Mouse (Mus musculus): ENCODE data around the gene Hoxa4. TPM values are rescaled to one million over a fixed set of nuclear protein-coding genes. Genes with fewer than 3 reads are reported as not detected.

Hoxa4 gene
- polyA plus RNA-seq, 1 experiment from 2014 or later, result 0.13 TPM

DNA sequence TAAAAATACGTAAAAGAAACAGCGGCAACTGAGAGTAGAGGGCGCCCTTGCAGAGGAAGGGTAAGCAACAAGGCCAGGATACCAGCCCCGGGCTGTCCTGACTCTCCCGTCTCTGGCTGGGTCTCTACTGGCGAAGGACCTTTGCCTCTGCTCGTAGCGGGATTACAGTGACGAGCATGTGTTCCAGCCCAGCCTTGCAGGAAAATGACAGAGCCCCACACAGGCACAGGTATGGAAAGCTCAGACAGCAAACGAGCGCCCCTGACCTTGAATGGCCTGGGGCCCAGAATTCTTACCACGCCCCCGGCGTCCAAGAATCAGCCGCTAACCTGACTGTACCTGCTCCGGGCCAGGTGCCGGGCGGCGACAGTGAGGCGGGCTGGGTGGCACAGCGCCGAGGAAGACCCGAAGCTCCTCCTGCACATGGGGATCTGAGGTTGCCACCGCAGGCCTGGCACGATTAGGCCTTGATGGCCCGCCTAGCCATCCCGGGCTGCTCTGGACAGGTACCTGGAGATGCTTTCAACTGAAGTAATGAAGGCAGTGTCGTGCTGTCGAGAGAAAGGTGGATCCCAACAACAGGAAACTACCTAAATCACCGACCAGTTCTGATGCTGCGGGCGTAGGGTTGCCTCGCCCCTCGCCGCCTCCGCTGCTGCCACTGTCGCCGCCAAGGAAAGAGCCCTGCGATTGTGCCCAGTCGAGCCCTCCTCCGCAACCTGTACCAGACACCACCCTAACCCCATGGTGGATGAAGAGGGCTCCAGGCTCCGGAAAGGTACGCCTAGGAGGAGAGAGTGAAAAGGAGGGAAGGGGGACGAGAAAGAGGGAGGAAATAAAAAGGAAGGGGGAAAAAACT is 38.2 kb upstream of the Hoxa4 start:
- Histone ChIP-seq H3K4me1 (ENCODE audit: control insufficient read depth, low read depth, low read length) (no peaks in the 10 kb centered on the region), H3K4me2 (ENCODE audit: low read depth, low read length) (no peak overlapping the region), H3K36me3 (ENCODE audit: control insufficient read depth, insufficient read depth) (no peaks in the 10 kb centered on the region), H3K9ac (ENCODE audit: low read depth, low read length) (no peak overlapping the region), H3K4me3 (ENCODE audit: low read depth, low read length) (no peak overlapping the region), H3K27ac (ENCODE audit: low read length) (no peak overlapping the region), H3K9me3 (replicated peaks; ENCODE audit: control insufficient read depth, low read length) (no peaks in the 10 kb centered on the region), H3K27me3 (ENCODE audit: control insufficient read depth, insufficient read depth, low read depth, low read length) (peaks cover 96% of the 10 kb centered on the region)
- WGBS (ENCODE audit: insufficient replicate concordance), result 1% methylated on average over 43 of the region's 44 CpGs
- ATAC-seq (ENCODE audit: low read depth), result no peak

DNA sequence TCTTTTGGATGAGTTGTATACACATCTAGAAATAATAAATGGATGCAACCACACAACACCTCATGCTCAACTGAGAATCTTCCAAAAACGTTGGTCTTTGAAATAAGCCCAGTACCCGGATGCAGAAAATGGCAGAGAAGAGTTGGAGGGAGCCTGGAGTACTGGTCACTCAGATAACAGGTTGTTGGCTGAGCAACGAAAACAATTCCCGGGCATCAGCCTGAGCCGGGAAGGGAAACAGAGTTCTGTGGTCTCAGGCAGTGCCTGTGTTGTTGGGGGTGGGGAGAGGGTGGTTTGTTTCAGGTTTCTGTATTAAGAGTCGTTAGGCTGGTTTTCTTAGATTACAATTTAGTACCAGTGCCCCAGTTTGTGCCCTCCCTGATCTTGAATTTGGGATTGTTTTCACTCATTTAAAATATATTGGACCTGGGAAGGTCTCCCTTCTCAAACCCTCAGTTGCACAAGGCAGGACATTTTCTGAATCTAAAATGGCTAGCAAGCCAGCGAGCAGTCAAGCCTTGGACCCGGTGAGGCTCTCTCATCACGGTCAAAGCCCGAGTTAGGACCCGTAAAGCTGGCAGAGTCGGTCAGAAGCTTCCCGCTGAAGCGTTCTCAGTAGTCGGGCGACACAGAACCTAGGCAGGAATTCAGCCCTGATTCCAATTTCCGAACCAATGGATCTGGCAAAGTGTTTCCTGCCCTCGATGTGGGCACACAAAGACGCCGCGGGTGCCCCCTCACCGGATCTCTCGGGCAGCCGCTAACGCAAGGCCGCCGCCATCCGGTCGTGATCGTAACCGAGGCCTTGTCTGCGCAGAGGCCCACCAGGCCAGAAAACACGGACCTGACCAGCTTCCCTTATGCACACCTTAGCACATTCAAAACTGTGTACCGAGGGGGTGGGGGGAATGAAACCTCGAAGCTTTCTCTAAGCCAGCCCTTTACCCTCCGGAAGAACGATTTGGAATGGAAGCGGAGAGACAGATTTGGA is 37.2 kb upstream of the Hoxa4 start:
- no peaks in the 10 kb centered on the region for H3K9me3 ChIP-seq (replicated peaks; ENCODE audit: control insufficient read depth, low read length)
- H3K27ac ChIP-seq (ENCODE audit: low read length), result no peak overlapping the region
- no peak overlapping the region for H3K4me3 ChIP-seq (ENCODE audit: low read depth, low read length)
- H3K4me2 ChIP-seq (ENCODE audit: low read depth, low read length), result no peak overlapping the region
- no peak overlapping the region for H3K9ac ChIP-seq (ENCODE audit: low read depth, low read length)
- H3K36me3 ChIP-seq (ENCODE audit: control insufficient read depth, insufficient read depth), result no peaks in the 10 kb centered on the region
- no peak for ATAC-seq (ENCODE audit: low read depth)
- WGBS (ENCODE audit: insufficient replicate concordance), result 2% methylated on average over 38 of the region's 38 CpGs
- H3K27me3 ChIP-seq (ENCODE audit: control insufficient read depth, insufficient read depth, low read depth, low read length), result peaks cover 96% of the 10 kb centered on the region
- no peaks in the 10 kb centered on the region for H3K4me1 ChIP-seq (ENCODE audit: control insufficient read depth, low read depth, low read length)

DNA sequence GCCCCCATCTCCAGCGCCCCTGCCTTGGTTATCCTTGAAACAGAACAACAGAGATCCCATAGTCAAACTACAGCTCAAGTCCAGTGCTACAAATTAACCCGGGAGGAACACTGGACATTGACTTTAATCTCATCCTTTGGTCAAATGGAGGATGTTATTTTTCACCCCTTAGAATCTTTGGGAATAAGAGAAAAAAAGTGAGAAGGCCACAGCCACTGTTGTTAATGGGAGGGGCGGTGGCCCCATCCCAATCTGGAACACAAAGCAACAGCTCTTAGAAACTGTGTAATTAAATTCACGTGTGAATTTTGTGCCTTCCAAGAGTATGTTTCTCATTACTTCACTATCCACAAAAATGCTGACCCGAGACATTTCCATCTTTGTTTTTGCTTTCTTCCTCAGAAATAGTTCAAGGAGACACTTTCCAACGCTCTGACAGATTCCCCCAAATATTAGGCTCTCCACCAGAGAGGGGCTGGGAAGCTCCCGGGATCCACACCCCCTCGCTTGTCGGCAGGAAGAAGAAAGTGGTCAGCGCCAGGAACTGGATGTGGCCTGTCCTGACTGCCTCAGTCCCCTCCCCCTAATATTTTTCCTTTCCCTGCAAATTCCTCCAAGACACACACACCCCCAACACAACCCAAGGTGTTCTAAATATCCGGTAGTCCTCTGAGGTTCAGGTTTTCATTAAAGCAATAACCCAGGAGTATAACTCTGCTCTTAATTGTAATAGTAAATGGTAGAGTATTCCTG is 36.1 kb upstream of the Hoxa4 start:
- no peak for ATAC-seq (ENCODE audit: low read depth)
- Histone ChIP-seq H3K27ac (ENCODE audit: low read length) (no peak overlapping the region), H3K27me3 (ENCODE audit: control insufficient read depth, insufficient read depth, low read depth, low read length) (peaks cover 96% of the 10 kb centered on the region), H3K4me3 (ENCODE audit: low read depth, low read length) (no peak overlapping the region), H3K4me1 (ENCODE audit: control insufficient read depth, low read depth, low read length) (no peaks in the 10 kb centered on the region), H3K36me3 (ENCODE audit: control insufficient read depth, insufficient read depth) (no peaks in the 10 kb centered on the region), H3K4me2 (ENCODE audit: low read depth, low read length) (no peak overlapping the region), H3K9me3 (replicated peaks; ENCODE audit: control insufficient read depth, low read length) (no peaks in the 10 kb centered on the region), H3K9ac (ENCODE audit: low read depth, low read length) (no peak overlapping the region)
- 20% methylated on average over 11 of the region's 11 CpGs for WGBS (ENCODE audit: insufficient replicate concordance)

GRCm38 (mm10) chr6:52226569-52227257 is 35.2 kb upstream of the Hoxa4 start:
- 0 out of 2 replicates have a peak overlapping the region, but pooled peaks have one; percentile 3 for H3K4me2 ChIP-seq (ENCODE audit: low read depth, low read length)
- no peaks in the 10 kb centered on the region for H3K4me1 ChIP-seq (ENCODE audit: control insufficient read depth, low read depth, low read length)
- H3K27me3 ChIP-seq (ENCODE audit: control insufficient read depth, insufficient read depth, low read depth, low read length), result peaks cover 96% of the 10 kb centered on the region
- no peak overlapping the region for H3K4me3 ChIP-seq (ENCODE audit: low read depth, low read length)
- H3K27ac ChIP-seq (ENCODE audit: low read length), result no peak overlapping the region
- no peak overlapping the region for H3K9ac ChIP-seq (ENCODE audit: low read depth, low read length)
- ATAC-seq (ENCODE audit: low read depth), result no peak
- H3K36me3 ChIP-seq (ENCODE audit: control insufficient read depth, insufficient read depth), result no peaks in the 10 kb centered on the region
- H3K9me3 ChIP-seq (replicated peaks; ENCODE audit: control insufficient read depth, low read length), result no peaks in the 10 kb centered on the region
- 7% methylated on average over 26 of the region's 26 CpGs for WGBS (ENCODE audit: insufficient replicate concordance)

DNA sequence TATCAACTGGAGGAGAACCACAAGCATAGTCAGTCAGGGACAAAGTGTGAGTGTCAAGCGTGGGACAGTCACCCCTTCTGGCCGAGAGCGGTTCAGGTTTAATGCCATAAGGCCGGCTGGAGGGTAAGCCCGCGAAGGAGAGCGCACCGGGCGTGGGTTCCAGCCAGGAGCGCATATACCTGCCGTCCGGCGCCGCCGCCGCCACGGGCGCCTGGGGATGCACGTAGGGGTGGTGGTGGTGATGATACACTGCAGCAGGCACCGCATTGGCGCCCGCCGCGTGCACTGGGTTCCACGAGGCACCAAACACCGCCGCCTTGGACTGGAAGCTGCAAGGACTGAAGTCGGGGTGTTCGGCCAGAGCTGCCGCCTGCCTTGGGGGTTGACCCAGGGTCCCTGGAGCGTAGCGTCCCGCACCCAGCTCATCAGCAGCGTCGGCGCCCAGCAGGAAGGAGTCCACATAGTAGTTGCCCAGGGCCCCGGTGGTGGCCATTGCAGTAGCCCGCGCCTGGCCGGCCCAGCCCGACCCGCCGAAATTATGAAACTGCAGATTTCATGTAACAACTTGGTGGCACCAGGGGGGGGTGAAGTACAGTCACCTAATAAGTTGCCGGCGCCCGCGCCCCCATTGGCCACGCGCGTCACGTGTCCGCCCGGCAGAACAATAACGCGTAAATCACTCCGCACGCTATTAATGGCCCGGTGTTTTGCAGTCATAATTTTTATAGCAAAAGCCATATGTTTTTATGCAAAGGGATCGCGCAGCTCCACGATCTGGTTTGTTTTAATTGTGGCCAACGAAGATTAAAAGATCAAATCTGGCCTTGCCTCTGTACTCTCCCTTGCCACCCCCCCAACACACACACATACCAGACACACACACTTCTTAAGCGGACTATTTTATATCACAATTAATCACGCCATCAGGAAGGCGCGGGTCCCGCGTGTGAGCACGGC is 34.3 kb upstream of the Hoxa4 start:
- Histone ChIP-seq H3K4me2 (ENCODE audit: low read depth, low read length) (0 out of 2 replicates have a peak overlapping the region, but pooled peaks have one; percentile 3), H3K27ac (ENCODE audit: low read length) (no peak overlapping the region), H3K4me3 (ENCODE audit: low read depth, low read length) (peak overlapping the region; percentile 12; the same call in 1 of the 2 replicates), H3K4me1 (ENCODE audit: control insufficient read depth, low read depth, low read length) (peaks cover 3% of the 10 kb centered on the region), H3K27me3 (ENCODE audit: control insufficient read depth, insufficient read depth, low read depth, low read length) (peaks cover 98% of the 10 kb centered on the region), H3K9me3 (replicated peaks; ENCODE audit: control insufficient read depth, low read length) (no peaks in the 10 kb centered on the region), H3K9ac (ENCODE audit: low read depth, low read length) (no peak overlapping the region), H3K36me3 (ENCODE audit: control insufficient read depth, insufficient read depth) (no peaks in the 10 kb centered on the region)
- no peak for ATAC-seq (ENCODE audit: low read depth)
- under 1% methylated on average over 69 of the region's 69 CpGs for WGBS (ENCODE audit: insufficient replicate concordance)

- H3K36me3 ChIP-seq (ENCODE audit: control insufficient read depth, insufficient read depth), result no peaks in the 10 kb centered on the region
- ATAC-seq (ENCODE audit: low read depth), result no peak
- H3K27ac ChIP-seq (ENCODE audit: low read length), result no peak overlapping the region
- H3K4me2 ChIP-seq (ENCODE audit: low read depth, low read length), result no peak overlapping the region
- H3K4me3 ChIP-seq (ENCODE audit: low read depth, low read length), result no peak overlapping the region
- H3K27me3 ChIP-seq (ENCODE audit: control insufficient read depth, insufficient read depth, low read depth, low read length), result peaks cover 98% of the 10 kb centered on the region
- WGBS (ENCODE audit: insufficient replicate concordance), result 1% methylated on average over 36 of the region's 36 CpGs
- peaks cover 3% of the 10 kb centered on the region for H3K4me1 ChIP-seq (ENCODE audit: control insufficient read depth, low read depth, low read length)
- no peak overlapping the region for H3K9ac ChIP-seq (ENCODE audit: low read depth, low read length)
- H3K9me3 ChIP-seq (replicated peaks; ENCODE audit: control insufficient read depth, low read length), result no peaks in the 10 kb centered on the region
These were observed 33.5 kb upstream of the Hoxa4 start for GRCm38 (mm10) chr6:52224895-52225611.

DNA sequence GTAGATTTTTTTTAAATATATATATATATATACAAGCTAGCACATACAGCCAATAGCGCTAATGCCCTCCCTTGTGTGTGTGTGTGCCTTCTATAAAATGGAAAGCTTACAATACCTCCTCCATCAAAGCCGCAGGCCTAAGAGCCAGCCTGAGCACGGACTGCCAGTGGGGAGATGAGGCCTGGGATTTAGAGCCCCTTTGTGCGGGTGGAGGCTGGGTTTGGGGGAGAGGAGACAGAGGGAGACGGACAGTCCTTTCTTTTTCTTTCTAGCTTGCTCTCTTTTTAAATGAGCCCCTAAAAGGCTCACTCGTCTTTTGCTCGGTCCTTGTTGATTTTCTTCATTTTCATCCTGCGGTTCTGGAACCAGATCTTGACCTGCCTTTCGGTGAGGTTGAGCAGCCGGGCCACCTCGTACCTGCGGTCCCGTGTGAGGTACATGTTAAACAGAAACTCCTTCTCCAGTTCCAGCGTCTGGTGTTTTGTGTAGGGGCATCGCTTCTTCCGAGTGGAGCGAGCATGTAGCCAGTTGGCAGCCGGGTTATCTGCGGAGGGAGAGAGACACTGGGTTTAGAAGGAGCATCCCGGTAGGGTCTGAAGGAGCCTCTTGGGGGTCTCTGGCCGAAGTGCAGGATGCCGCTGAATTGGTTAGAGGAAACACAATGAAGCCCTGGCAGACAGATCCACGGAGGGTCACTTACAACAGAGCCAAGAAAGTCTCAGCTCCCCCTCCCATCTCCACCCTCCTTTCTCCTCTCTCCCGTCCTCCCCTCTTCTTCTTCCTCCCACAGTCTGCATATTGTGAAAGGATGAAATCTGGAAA is 32.6 kb upstream of the Hoxa4 start:
- no peaks in the 10 kb centered on the region for H3K9me3 ChIP-seq (replicated peaks; ENCODE audit: control insufficient read depth, low read length)
- no peak overlapping the region for H3K4me3 ChIP-seq (ENCODE audit: low read depth, low read length)
- H3K27me3 ChIP-seq (ENCODE audit: control insufficient read depth, insufficient read depth, low read depth, low read length), result peaks cover 98% of the 10 kb centered on the region
- ATAC-seq (ENCODE audit: low read depth), result no peak
- H3K27ac ChIP-seq (ENCODE audit: low read length), result no peak overlapping the region
- peaks cover 3% of the 10 kb centered on the region for H3K4me1 ChIP-seq (ENCODE audit: control insufficient read depth, low read depth, low read length)
- H3K36me3 ChIP-seq (ENCODE audit: control insufficient read depth, insufficient read depth), result no peaks in the 10 kb centered on the region
- no peak overlapping the region for H3K4me2 ChIP-seq (ENCODE audit: low read depth, low read length)
- 6% methylated on average over 24 of the region's 24 CpGs for WGBS (ENCODE audit: insufficient replicate concordance)
- no peak overlapping the region for H3K9ac ChIP-seq (ENCODE audit: low read depth, low read length)

Data from liver, embryonic 16.5 days (tissue).